Mouse (Mus musculus) ES-E14 (cell line): ENCODE data around the gene Wnt11.

Experiments used
- HCFC1 ChIP-seq: IDR thresholded peaks from 2 replicates; pipeline ENCODE4 v1.6.1; 2012; ENCODE audit warnings: low read length, inconsistent platforms, borderline replicate concordance; ENCODE audit not compliant: insufficient read depth
- ZNF384 ChIP-seq: IDR thresholded peaks from 2 replicates; pipeline ENCODE4 v1.6.1; 2012; ENCODE audit warnings: low read depth, low read length, inconsistent platforms

DNA sequence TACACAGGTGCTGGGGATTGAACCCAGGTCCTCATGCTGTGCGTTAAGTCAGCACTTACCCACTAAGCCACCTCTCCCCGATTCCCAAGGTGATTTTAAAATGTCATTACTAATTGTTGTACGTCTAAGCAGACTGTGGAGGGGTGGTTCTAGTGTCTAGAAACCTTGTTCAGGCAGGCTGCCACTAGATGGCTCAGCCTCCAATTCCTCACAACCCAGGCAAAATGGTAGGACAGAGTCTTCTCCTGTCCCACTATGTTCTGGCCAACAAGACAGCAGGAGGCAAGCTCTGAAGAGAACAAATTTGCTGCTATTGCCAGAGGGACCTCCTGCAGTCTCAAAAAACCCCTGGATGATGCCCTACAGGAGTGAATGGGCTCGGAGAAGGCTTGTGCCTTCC lies 47.0 kb downstream of the Wnt11 start:
- TF ChIP-seq HCFC1 (no peak), ZNF384 (no peak)
